Mouse (Mus musculus): ENCODE results near the gene Plxdc1.
A peak's percentile ranks its signal among the peaks of the same experiment; 100 is the strongest.

Plxdc1 gene

GRCm38 (mm10) chr11:97955146-97955902 is 30.9 kb downstream of the Plxdc1 start:
- DNase-seq (ENCODE audit: low spot score) = peak; percentile 75

GRCm38 (mm10) chr11:97954469-97955141 is 31.6 kb downstream of the Plxdc1 start:
- no peak for DNase-seq (ENCODE audit: low spot score)

GRCm38 (mm10) chr11:97953939-97954275 is 32.3 kb downstream of the Plxdc1 start:
- DNase-seq (ENCODE audit: low spot score) = no peak

GRCm38 (mm10) chr11:97953179-97953938 is 32.9 kb downstream of the Plxdc1 start:
- DNase-seq (ENCODE audit: low spot score) = no peak

GRCm38 (mm10) chr11:97952367-97953006 is 33.8 kb downstream of the Plxdc1 start:
- no peak for DNase-seq (ENCODE audit: low spot score)

GRCm38 (mm10) chr11:97949703-97950475 is 36.4 kb downstream of the Plxdc1 start:
- DNase-seq (ENCODE audit: low spot score) = no peak

- DNase-seq (ENCODE audit: low spot score) = no peak
Observed at GRCm38 (mm10) chr11:97947426-97947825, 38.8 kb downstream of the Plxdc1 start.

- peak; percentile 37 for DNase-seq (ENCODE audit: low spot score)
Observed at GRCm38 (mm10) chr11:97945738-97946289, 40.4 kb downstream of the Plxdc1 start.

- DNase-seq (ENCODE audit: low spot score) = no peak
Observed at GRCm38 (mm10) chr11:97945031-97945430, 41.2 kb downstream of the Plxdc1 start.

GRCm38 (mm10) chr11:97943256-97943655 is 43.0 kb downstream of the Plxdc1 start:
- no peak for DNase-seq (ENCODE audit: low spot score)

- no peak for DNase-seq (ENCODE audit: low spot score)
Observed at GRCm38 (mm10) chr11:97942420-97943111, 43.7 kb downstream of the Plxdc1 start.

- no peak for DNase-seq (ENCODE audit: low spot score)
Observed at GRCm38 (mm10) chr11:97937469-97938105, 48.7 kb downstream of the Plxdc1 start.

- peak; percentile 72 for DNase-seq (ENCODE audit: low spot score)
Observed at GRCm38 (mm10) chr11:97936758-97937157, 49.5 kb downstream of the Plxdc1 start.

GRCm38 (mm10) chr11:97935913-97936575 is 50.2 kb downstream of the Plxdc1 start:
- DNase-seq (ENCODE audit: low spot score) = no peak

GRCm38 (mm10) chr11:97933553-97933952 is 52.7 kb downstream of the Plxdc1 start:
- no peak for DNase-seq (ENCODE audit: low spot score)

GRCm38 (mm10) chr11:97928905-97929304 is 57.3 kb downstream of the Plxdc1 start:
- no peak for DNase-seq (ENCODE audit: low spot score)

GRCm38 (mm10) chr11:97924217-97924616 is 62.0 kb downstream of the Plxdc1 start:
- no peak for DNase-seq (ENCODE audit: low spot score)

GRCm38 (mm10) chr11:97923639-97924038 is 62.6 kb downstream of the Plxdc1 start:
- DNase-seq (ENCODE audit: low spot score) = no peak

GRCm38 (mm10) chr11:97915974-97916503 is 70.2 kb downstream of the Plxdc1 start:
- DNase-seq (ENCODE audit: low spot score) = no peak

Measured in T-cell, adult 2 months (primary cell).